Mouse (Mus musculus) myocyte (in vitro differentiated cells): Measurements from ENCODE around the gene Krtap1-3.

Source experiments
- E2F4 ChIP-seq: IDR thresholded peaks from one replicate; pipeline ENCODE4 v1.6.1; 2011; ENCODE audit warnings: mild to moderate bottlenecking, control low read depth, moderate library complexity; ENCODE audit not compliant: insufficient read depth
- POLR2A ChIP-seq: IDR thresholded peaks from one replicate; pipeline ENCODE4 v1.6.1; 2011; ENCODE audit warnings: low read depth, mild to moderate bottlenecking, control low read depth, moderate library complexity; ENCODE audit not compliant: insufficient read length
- USF1 ChIP-seq: IDR thresholded peaks from one replicate; pipeline ENCODE4 v1.6.1; 2011; ENCODE audit warnings: low read depth, mild to moderate bottlenecking, control low read depth, moderate library complexity

DNA sequence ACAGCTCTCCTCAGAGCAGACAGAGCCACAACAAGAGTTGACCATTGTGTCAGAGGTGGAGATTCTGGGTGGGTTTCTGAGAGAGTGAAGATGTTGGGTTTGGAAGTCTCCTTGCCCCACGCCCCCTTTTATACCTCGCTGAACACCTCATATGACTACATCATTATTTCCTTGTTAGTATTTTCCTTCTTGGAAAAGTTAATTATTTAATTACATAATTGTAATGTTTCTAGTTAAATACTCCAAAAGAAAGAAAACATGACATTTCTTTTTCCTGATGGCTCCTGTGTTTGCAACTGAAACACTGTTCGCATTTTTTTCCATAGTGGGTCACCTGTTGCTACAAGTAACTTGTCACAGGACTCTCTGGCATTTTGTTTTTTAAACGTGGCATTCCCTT, 37.0 kb upstream of the Krtap1-3 start, which contains the start of gene Krtap4-1:
- TF ChIP-seq POLR2A = no peak
- no peak for TF ChIP-seq E2F4
- TF ChIP-seq USF1 = no peak
